Mouse (Mus musculus) hindbrain, embryonic 11.5 days (tissue): ENCODE data around the gene Rab10. TPM values are rescaled to one million over a fixed set of nuclear protein-coding genes. Genes with fewer than 3 reads are reported as not detected.
A peak's percentile ranks its signal among the peaks of the same experiment; 100 is the strongest.

ENCODE experiments used
- ATAC-seq: fragments of 200-750 bp; cut with Nextera tagmentation; 2 replicates; pipeline ENCODE4 v1.8.0; 2017; ENCODE audit warnings: mild to moderate bottlenecking, moderate TSS enrichment, moderate library complexity; ENCODE audit not compliant: low FRiP score
- DNase-seq: peaks from one replicate; pipeline ENCODE4 v3.0.0-alpha.2; 2015; ENCODE audit warnings: low spot score
- H3K27ac ChIP-seq: fragments of 300-500 bp; sonication (generic); 2 replicates; pipeline ENCODE4 v1.5.1; 2014; ENCODE audit warnings: mild to moderate bottlenecking, low read depth, low read length
- H3K27me3 ChIP-seq: fragments of 300-500 bp; sonication (generic); 2 replicates; pipeline ENCODE4 v1.6.1; 2014; ENCODE audit warnings: mild to moderate bottlenecking, low read length, moderate library complexity, mixed read lengths; ENCODE audit not compliant: control insufficient read depth, insufficient read depth
- H3K36me3 ChIP-seq: fragments of 300-500 bp; sonication (generic); 2 replicates; pipeline ENCODE4 v1.6.1; 2014; ENCODE audit warnings: mild to moderate bottlenecking, low read length, moderate library complexity, mixed read lengths; ENCODE audit not compliant: control insufficient read depth, insufficient read depth
- H3K4me1 ChIP-seq: fragments of 300-500 bp; sonication (generic); replicated peaks from 2 replicates; pipeline ENCODE4 v1.6.1; 2014; ENCODE audit warnings: low read length, mixed read lengths; ENCODE audit not compliant: control insufficient read depth, insufficient read depth
- H3K4me2 ChIP-seq: fragments of 300-500 bp; sonication (generic); replicated peaks from 2 replicates; pipeline ENCODE4 v1.6.1; 2014; ENCODE audit warnings: mild to moderate bottlenecking, low read depth, low read length
- H3K4me3 ChIP-seq: fragments of 300-500 bp; sonication (generic); 2 replicates; pipeline ENCODE4 v1.5.1; 2014; ENCODE audit warnings: low read depth, low read length
- H3K9ac ChIP-seq: fragments of 300-500 bp; sonication (generic); 2 replicates; pipeline ENCODE4 v1.6.1; 2014; ENCODE audit warnings: low read depth, low read length
- H3K9me3 ChIP-seq: fragments of 300-500 bp; sonication (generic); 2 replicates; pipeline ENCODE4 v1.6.1; 2016; ENCODE audit warnings: low read length; ENCODE audit not compliant: control insufficient read depth
- WGBS: fragments of 180-500 bp; shearing (Covaris S2); extraction: QIAGEN DNeasy Blood & Tissue Kit; methylation state at CpG from one replicate; pipeline ENCODE4 v1.1.7; 2014; 5-methylcytosine and 5-hydroxymethylcytosine counted together
- polyA plus RNA-seq: library from polyadenylated mRNA; unstranded; fragments of >200 nt; fragmentation: Nextera tagmentation; extraction: Ambion mirVana; gene quantifications from 2 replicates; pipeline ENCODE4 v1.2.1, GENCODE M21; 2014

Gene Rab10
- polyA plus RNA-seq, 1 experiment from 2014 or later, result 120 TPM

DNA sequence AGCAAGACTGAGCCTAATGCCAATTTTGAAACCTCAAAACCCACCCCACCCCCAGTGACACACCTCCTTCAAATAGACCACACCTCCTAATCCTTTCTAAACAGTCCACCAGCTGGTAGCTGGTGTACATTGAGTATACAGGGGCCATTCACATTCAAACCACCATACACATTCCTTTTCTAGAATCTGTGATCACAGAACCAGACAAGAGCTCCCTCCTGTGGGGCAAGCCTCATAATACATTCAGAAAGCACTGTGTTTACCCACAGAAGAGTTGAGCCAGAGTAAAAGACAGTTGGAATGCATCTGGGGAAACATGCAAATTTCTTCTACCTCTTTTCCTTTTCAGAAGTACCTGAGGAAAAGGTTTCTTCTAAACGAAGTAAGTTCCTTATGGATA, 100.6 kb downstream of the Rab10 start:
- Histone ChIP-seq H3K27ac (no peak overlapping the region), H3K4me1 (no peaks in the 10 kb centered on the region), H3K9ac (no peak overlapping the region), H3K4me2 (no peak overlapping the region), H3K36me3 (no peaks in the 10 kb centered on the region), H3K27me3 (no peaks in the 10 kb centered on the region), H3K4me3 (no peak overlapping the region), H3K9me3 (no peaks in the 10 kb centered on the region)
- no peak for ATAC-seq
- peak; percentile 0 for DNase-seq
- 61% methylated on average over 1 of the region's 1 CpGs for WGBS

Other genes starting within 250 kb of the Rab10 start
- 23.4 and 28.3 TPM in 2 replicates for gene Kif3c, start 55.2 kb upstream of the Rab10 start, polyA plus RNA-seq
- 13.2 and 21.3 TPM in 2 replicates for gene Asxl2, start 116.9 kb upstream of the Rab10 start, polyA plus RNA-seq